Mouse (Mus musculus) cerebellum, adult 2 months (tissue): ENCODE measurements around the gene Zfp219.

ENCODE experiments used
- CTCF ChIP-seq: fragments of 200-500 bp; IDR thresholded peaks from 2 replicates; pipeline ENCODE4 v1.5.1; 2011; ENCODE audit warnings: low read depth, mild to moderate bottlenecking, control low read depth, low read length, moderate library complexity, borderline replicate concordance; ENCODE audit not compliant: insufficient read depth
- POLR2A ChIP-seq: fragments of 200-500 bp; IDR thresholded peaks from 2 replicates; pipeline ENCODE4 v1.6.1; 2011; ENCODE audit warnings: low read length, control low read depth, borderline replicate concordance; ENCODE audit not compliant: insufficient read depth

- no peak for TF ChIP-seq POLR2A
- no peak for TF ChIP-seq CTCF
Observed at GRCm38 (mm10) chr14:52006771-52007170, 13.8 kb downstream of the Zfp219 start.
